Mouse (Mus musculus) activated CD4-positive, CD25-positive, alpha-beta regulatory T cell, adult 4 months (primary cell): ENCODE results near the gene Nbr1. TPM values are rescaled to one million over a fixed set of nuclear protein-coding genes. Genes with fewer than 3 reads are reported as not detected.
A peak's percentile ranks its signal among the peaks of the same experiment; 100 is the strongest.

Source experiments
- ATAC-seq: one replicate; pipeline ENCODE4 v1.8.0; 2017
- polyA plus RNA-seq, 2 experiments: library from polyadenylated mRNA; unstranded; fragments of 100-300 nt; shearing (Covaris generic); gene quantifications; one replicate each; pipeline ENCODE4 v1.2.1; 2017

Nbr1 gene
- polyA plus RNA-seq, result 10 to 100 TPM; 42.3 to 84.0 TPM

GRCm38 (mm10) chr11:101551751-101552475 is at the start of gene Nbr1, which contains the start of gene Brca1:
TSS of gene Nbr1 (plus strand) at chr11:101552149.
TSS of gene Brca1 (minus strand) at chr11:101551955.
- peak; percentile 56 for ATAC-seq

- no peak for ATAC-seq
Observed at GRCm38 (mm10) chr11:101506269-101506780, 45.6 kb upstream of the Nbr1 start.

DNA sequence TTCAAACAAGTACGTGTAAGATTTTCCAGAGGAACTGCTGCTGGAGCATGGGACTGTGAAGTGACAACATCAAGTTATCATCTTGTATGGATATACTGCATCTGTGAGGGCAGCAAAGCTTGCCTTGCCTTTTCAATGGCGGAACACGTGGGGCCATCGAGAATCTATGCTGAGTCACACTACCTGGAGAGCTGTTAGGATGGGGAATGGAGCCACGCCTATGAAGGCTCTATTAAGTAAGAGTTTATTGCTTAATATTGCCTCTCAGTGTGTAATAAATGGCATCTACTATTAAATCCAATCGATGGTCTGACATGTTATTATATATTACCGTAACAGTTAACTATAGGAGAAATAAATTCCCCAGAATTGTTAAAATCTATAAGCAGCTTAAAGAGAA is 44.9 kb upstream of the Nbr1 start:
- no peak for ATAC-seq

DNA sequence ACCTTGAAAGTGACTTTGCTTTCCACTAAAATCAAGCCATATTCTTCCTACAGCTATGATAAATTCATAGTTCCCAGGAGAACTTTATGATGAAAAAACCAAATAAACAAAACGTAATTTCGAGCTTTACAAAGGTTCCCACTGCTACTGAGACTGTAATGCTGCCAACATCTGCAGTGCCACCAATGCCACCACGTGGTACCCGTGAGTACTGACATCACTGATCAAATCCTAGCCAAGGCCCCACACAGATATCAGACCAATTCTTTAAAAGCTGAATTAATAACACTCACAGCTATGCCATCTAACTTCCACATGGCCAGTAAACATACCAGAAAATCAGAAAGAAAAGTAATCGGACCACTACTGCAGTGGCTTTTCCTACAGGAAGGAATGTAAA is 33.0 kb upstream of the Nbr1 start:
- ATAC-seq, result no peak

GRCm38 (mm10) chr11:101519364-101519763 is 32.6 kb upstream of the Nbr1 start:
- ATAC-seq, result no peak

DNA sequence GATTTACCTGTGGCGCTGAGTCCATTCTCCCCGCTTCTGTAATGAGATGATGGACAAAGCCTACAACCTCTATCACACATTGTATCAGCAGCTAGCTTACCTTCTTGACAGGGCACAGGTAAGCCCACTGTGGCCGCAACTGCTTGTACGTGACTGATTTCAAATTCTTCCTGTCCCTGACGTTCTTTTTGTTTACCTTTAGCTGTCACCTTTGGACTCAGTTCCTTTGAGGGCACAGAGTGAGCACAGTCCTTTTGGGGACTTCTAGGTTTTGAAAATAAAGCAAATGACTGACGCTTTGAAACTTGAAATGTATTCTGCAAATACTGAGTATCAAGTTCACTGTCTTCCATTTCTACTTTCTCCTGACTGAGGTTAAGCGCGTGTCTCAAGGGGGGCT is 27.5 kb upstream of the Nbr1 start:
- no peak for ATAC-seq

DNA sequence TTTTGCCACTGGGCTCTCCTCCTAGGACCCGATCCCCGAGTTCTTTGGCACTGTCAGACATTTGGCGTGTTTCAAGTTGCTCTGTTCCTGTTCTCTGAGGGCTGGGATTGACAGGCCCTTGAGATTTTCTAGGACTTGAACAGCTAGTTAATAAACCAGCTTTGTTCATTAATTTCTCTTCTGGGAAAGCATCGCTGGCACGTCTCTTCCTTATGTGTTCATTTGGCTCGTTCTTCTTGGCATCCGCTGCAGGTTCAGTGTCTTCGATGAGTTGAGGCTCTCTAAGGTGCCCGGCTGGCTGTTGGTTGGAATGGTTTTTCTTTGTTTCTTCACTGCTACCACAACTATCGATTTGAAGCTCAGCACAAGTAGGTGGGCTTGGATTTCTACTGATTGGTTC is 26.9 kb upstream of the Nbr1 start:
- ATAC-seq, result no peak

DNA sequence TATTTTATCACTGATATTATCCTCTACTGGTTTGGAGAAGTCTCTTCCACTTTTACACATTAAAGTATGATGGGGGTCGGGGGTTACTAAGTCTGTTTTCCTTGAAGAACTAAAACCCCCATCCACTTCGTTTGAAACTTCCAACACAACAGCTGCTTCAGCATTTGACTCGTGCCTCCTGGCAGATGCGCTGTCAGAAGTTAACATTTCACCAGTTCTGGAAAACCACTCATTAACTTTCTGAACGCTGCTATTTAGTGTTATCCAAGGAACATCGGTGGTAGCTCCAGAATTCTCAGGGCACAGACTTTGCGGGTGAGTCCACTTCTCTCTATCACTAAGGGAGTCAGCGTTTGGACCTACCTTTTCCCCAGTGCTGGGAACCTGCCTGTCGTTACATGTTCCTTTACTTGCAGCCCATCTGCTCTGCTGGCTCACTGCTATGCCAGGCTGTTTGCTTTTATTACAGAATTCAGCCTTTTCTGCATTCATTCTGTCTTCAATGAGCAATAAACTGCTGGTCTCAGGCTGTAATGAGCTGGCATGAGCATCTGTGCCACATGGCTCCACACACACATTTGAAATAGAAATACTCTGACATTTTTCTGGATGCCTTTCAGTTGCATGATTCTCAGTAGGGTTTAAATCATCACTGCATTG is 25.9 kb upstream of the Nbr1 start:
- no peak for ATAC-seq

DNA sequence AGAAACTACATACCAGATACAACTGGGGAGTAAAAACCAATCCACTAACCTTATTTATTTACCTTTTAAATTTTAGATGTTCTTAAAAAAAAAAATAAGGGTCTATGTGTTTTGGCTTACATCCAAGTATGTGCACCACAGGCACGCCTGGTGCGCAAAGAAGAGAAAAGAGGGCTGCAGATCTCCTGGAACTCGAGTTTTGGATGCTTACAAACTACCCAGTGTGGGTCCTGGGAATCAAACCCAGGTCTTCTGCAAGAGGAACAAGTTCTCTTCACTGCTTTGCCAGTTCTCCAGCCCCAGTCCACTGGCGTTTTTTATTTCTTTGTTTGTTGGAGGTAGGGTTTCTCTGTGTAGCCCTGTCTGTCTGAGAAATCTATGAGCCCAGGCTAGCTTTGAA is 25.3 kb upstream of the Nbr1 start:
- no peak for ATAC-seq

- ATAC-seq, result no peak
Observed at GRCm38 (mm10) chr11:101543533-101543932, 8.4 kb upstream of the Nbr1 start.

- no peak for ATAC-seq
Observed at GRCm38 (mm10) chr11:101544132-101544531, 7.8 kb upstream of the Nbr1 start.

GRCm38 (mm10) chr11:101548526-101548925 is 3.4 kb upstream of the Nbr1 start:
- no peak for ATAC-seq

- ATAC-seq, result peak; percentile 92
Observed at GRCm38 (mm10) chr11:101552476-101553300, 739 bp downstream of the Nbr1 start.

DNA sequence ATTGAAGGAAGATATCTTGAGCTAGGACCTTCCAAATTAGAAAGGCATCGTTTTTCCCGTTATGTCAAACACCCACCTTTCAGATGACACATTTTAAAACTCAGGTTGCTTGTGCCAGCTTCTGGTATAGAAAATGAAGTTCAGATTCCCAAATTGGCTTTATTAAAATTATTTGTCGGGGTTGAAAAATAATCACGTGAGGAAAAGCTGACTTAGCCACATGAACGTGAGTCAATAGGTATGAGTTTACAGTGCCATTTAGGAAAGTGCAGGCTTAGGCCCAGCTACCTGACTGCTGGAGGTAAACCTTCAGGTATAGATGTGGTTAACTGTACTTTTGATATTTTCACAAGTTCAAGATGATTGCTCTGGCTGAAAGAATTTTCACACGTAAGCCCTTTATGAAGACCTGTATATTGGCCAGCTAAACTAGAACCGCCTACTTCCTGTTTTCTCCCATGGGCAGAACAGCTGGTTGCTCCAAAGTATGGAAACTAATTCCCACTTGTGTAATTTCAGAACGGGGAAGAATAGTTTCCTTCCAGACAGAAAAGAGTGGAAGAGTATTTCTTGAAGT is 1.5 kb downstream of the Nbr1 start:
- no peak for ATAC-seq

DNA sequence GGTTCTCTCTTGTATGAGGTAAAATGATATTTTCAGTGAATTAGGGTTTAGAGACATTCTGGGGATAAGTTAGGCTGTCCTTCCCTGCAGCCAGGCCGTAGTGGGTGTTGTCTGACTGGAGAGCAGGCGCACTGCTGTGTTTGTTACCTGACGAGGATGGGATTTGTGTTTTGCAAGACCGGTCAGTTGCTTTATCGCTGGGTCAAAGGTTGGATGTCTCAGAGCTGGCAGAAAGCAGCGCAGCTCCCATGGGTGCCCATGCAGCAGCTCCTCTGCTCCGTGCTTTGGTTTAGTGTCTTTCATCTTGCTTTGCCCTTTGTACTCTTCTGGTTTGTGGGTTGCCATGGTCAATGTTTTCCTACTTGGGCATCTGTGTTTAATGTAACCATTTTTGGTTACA is 4.6 kb downstream of the Nbr1 start:
- no peak for ATAC-seq

DNA sequence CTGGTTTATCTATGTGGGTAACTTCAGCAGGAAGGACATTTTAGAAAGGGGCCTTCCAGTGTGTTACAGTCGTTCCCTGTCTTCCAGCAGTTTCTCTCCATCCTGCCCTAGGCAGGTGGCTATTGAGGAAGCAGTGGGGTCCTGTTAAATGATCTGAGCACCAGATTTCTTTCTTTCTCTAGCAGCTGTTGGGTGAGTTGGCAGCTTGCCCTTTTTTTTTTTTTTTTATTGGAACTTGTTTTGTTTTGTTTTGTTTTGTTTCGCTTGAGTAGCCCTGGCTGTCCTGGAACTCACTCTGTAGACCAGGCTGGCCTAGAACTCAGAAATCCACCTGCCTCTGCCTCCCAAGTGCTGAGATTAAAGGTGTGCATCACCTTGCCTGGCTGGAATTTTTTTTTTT is 5.0 kb downstream of the Nbr1 start:
- no peak for ATAC-seq

DNA sequence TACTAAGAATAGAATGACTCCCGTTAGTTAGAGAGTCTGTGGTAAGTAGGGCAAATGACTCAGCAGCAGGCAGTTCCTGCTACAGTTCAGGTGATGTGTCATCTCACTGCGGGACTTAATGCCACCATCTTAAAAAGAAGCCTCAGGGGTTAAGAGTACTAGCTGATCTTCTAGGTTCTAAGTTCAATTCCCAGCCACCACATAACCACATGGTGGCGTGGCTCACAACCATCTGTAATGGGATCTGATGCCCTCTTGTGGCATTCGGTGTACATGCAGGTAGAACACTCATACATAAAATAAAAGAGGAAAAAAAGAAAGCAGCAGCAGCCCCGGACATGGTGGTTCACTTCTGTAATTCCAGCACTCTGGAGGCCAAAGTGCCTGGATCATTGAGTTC is 10.4 kb downstream of the Nbr1 start:
- ATAC-seq, result peak; percentile 81

DNA sequence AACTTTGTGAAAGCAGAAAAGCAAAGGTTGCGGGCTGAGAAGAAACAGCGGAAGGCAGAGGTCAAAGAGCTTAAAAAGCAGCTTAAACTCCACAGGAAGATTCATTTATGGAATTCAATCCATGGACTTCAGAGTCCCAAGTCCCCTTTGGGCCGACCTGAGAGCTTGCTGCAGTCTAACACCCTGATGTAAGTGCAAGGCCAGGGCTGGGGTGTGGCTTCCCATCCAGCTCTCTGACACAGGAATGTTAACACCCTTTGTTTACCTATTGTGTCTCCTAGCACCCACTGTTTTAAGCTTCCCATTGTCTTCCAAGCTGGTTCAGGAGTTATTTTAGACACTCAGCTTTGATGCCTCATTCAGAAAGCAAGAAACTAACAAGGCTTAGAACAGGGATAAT is 16.5 kb downstream of the Nbr1 start:
- ATAC-seq, result no peak

- ATAC-seq, result no peak
Observed at GRCm38 (mm10) chr11:101576116-101576515, 24.2 kb downstream of the Nbr1 start.

DNA sequence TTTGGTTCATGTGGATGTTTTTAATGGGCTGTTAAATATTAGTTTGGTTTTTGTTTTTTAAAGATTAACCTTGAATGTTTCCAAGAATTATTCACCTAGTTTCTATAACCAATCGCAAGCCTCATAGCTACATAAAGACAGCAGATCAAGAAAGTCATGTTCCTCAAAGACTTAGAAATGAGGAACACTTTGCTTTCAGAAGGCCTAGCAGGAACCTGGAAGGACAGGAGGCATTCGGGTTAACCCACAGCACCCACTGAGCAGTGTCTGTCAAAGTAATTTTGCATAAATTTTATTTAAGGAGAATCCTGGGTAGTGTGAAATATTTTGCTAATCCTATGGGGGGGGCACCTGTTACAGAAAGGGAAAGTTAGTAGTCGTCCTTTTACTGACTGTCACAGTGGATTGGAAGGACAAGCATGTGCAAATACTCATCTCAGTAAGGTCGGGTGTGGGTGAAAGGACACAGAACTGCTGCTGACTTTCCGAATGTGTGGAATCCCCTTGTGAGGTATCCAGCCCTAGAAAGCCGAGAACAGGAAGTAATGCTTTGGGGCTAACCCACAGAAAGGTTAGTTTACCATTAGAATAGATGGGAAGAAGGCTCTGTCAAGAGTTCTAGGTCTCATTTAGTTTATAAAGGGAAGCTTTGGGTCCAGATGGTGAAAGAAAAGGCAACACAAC is 29.3 kb downstream of the Nbr1 start:
- no peak for ATAC-seq

- ATAC-seq, result peak; percentile 23
Observed at GRCm38 (mm10) chr11:101582054-101583035, 30.4 kb downstream of the Nbr1 start, which contains the start of gene Tmem106a. TSS of gene Tmem106a (plus strand) at chr11:101582242.
